Mouse (Mus musculus): ENCODE measurements at regions not wholly inside any gene's neighbourhood (a gene's known extent, or its start where the extent isn't known, plus 50 kb on each side); places are given as distances from the start of the nearest gene placed in this dataset.

GRCm38 (mm10) chr13:69182478-69182877 is 183.1 kb upstream of the Adcy2 start:
- no peak for DNase-seq (ENCODE audit: extremely low spot score, low spot score)

GRCm38 (mm10) chr13:69190661-69191060 is 191.3 kb upstream of the Adcy2 start:
- no peak for DNase-seq (ENCODE audit: extremely low spot score, low spot score)

- no peak for DNase-seq (ENCODE audit: extremely low spot score, low spot score)
Measured at GRCm38 (mm10) chr13:69196464-69196871, 197.1 kb upstream of the Adcy2 start.

GRCm38 (mm10) chr13:69207741-69208568 is 208.6 kb upstream of the Adcy2 start:
- DNase-seq (ENCODE audit: extremely low spot score, low spot score), result no peak

GRCm38 (mm10) chr13:69208569-69208881 is 209.2 kb upstream of the Adcy2 start:
- DNase-seq (ENCODE audit: extremely low spot score, low spot score), result no peak

- DNase-seq (ENCODE audit: extremely low spot score, low spot score), result no peak
Measured at GRCm38 (mm10) chr13:69216579-69216978, 217.2 kb upstream of the Adcy2 start.

GRCm38 (mm10) chr13:69220425-69220824 is 221.1 kb upstream of the Adcy2 start:
- DNase-seq (ENCODE audit: extremely low spot score, low spot score), result no peak

- no peak for DNase-seq (ENCODE audit: extremely low spot score, low spot score)
Measured at GRCm38 (mm10) chr13:69226538-69226937, 227.2 kb upstream of the Adcy2 start.

GRCm38 (mm10) chr13:69230361-69230943 is 231.1 kb upstream of the Adcy2 start:
- DNase-seq (ENCODE audit: extremely low spot score, low spot score), result no peak

GRCm38 (mm10) chr13:69236386-69236785 is 237.0 kb upstream of the Adcy2 start:
- no peak for DNase-seq (ENCODE audit: extremely low spot score, low spot score)

- DNase-seq (ENCODE audit: extremely low spot score, low spot score), result no peak
Measured at GRCm38 (mm10) chr13:69237918-69238317, 238.6 kb upstream of the Adcy2 start.

- DNase-seq (ENCODE audit: extremely low spot score, low spot score), result no peak
Measured at GRCm38 (mm10) chr13:69239261-69239915, 240.0 kb upstream of the Adcy2 start.

- no peak for DNase-seq (ENCODE audit: extremely low spot score, low spot score)
Measured at GRCm38 (mm10) chr13:69242544-69243296, 243.4 kb upstream of the Adcy2 start.

- DNase-seq (ENCODE audit: extremely low spot score, low spot score), result no peak
Measured at GRCm38 (mm10) chr13:69250334-69251129, 251.2 kb upstream of the Adcy2 start.

- DNase-seq (ENCODE audit: extremely low spot score, low spot score), result no peak
Measured at GRCm38 (mm10) chr13:69251130-69251561, 251.8 kb upstream of the Adcy2 start.

GRCm38 (mm10) chr13:69252335-69252734 is 253.0 kb upstream of the Adcy2 start:
- DNase-seq (ENCODE audit: extremely low spot score, low spot score), result no peak

- no peak for DNase-seq (ENCODE audit: extremely low spot score, low spot score)
Measured at GRCm38 (mm10) chr13:69260485-69260884, 261.1 kb upstream of the Adcy2 start.

GRCm38 (mm10) chr13:69260972-69261371 is 261.6 kb upstream of the Adcy2 start:
- DNase-seq (ENCODE audit: extremely low spot score, low spot score), result no peak

- DNase-seq (ENCODE audit: extremely low spot score, low spot score), result no peak
Measured at GRCm38 (mm10) chr13:69263722-69264121, 264.4 kb upstream of the Adcy2 start.

- no peak for DNase-seq (ENCODE audit: extremely low spot score, low spot score)
Measured at GRCm38 (mm10) chr13:69266071-69266470, 266.7 kb upstream of the Adcy2 start.

GRCm38 (mm10) chr13:69272506-69272905 is 261.0 kb upstream of the Nsun2 start:
- no peak for DNase-seq (ENCODE audit: extremely low spot score, low spot score)

Data from neural tube, embryonic 10.5 days (tissue).